Mouse (Mus musculus) heart, embryonic 12.5 days (tissue): ENCODE data around the gene Sobp. TPM values are rescaled to one million over a fixed set of nuclear protein-coding genes. Genes with fewer than 3 reads are reported as not detected.

Experiments used
- ATAC-seq: fragments of 200-750 bp; cut with Nextera tagmentation; 2 replicates; pipeline ENCODE4 v1.8.0; 2017; ENCODE audit warnings: moderate TSS enrichment, moderate library complexity; ENCODE audit not compliant: insufficient number of reproducible peaks, low FRiP score
- H3K27ac ChIP-seq: fragments of 300-500 bp; sonication (generic); 2 replicates; pipeline ENCODE4 v1.5.1; 2016; ENCODE audit warnings: mild to moderate bottlenecking, moderate library complexity; ENCODE audit not compliant: poor library complexity, severe bottlenecking
- H3K27me3 ChIP-seq: fragments of 300-500 bp; sonication (generic); replicated peaks from 2 replicates; pipeline ENCODE4 v1.6.1; 2016; ENCODE audit warnings: mild to moderate bottlenecking, moderate library complexity
- H3K36me3 ChIP-seq: fragments of 300-500 bp; sonication (generic); 2 replicates; pipeline ENCODE4 v1.6.1; 2016; ENCODE audit warnings: mild to moderate bottlenecking, moderate library complexity
- H3K4me1 ChIP-seq: fragments of 300-500 bp; sonication (generic); replicated peaks from 2 replicates; pipeline ENCODE4 v1.6.1; 2016; ENCODE audit warnings: mild to moderate bottlenecking
- H3K4me2 ChIP-seq: fragments of 300-500 bp; sonication (generic); 2 replicates; pipeline ENCODE4 v1.6.1; 2016; ENCODE audit warnings: mild to moderate bottlenecking, moderate library complexity
- H3K4me3 ChIP-seq: fragments of 300-500 bp; sonication (generic); 2 replicates; pipeline ENCODE4 v1.5.1; 2016; ENCODE audit warnings: mild to moderate bottlenecking
- H3K9ac ChIP-seq: fragments of 300-500 bp; sonication (generic); 2 replicates; pipeline ENCODE4 v1.6.1; 2016; ENCODE audit warnings: mild to moderate bottlenecking, moderate library complexity
- H3K9me3 ChIP-seq: fragments of 300-500 bp; sonication (generic); replicated peaks from 2 replicates; pipeline ENCODE4 v1.6.1; 2016; ENCODE audit warnings: mild to moderate bottlenecking, moderate library complexity
- WGBS: fragments of 180-500 bp; shearing (Covaris S2); methylation state at CpG from one replicate; pipeline ENCODE4 v1.1.7; 2016; 5-methylcytosine and 5-hydroxymethylcytosine counted together
- polyA plus RNA-seq: library from polyadenylated mRNA; unstranded; fragments of >200 nt; fragmentation: Nextera tagmentation; extraction: Ambion mirVana; gene quantifications from 2 replicates; pipeline ENCODE4 v1.2.1, GENCODE M21; 2016

Gene Sobp
- polyA plus RNA-seq, 1 experiment from 2014 or later, result 3.1 TPM

GRCm38 (mm10) chr10:42995484-42995895, 178.8 kb downstream of the Sobp start:
- Histone ChIP-seq H3K9ac (no peak overlapping the region), H3K36me3 (no peaks in the 10 kb centered on the region), H3K4me1 (peaks cover 17% of the 10 kb centered on the region), H3K27ac (no peak overlapping the region), H3K9me3 (no peaks in the 10 kb centered on the region), H3K4me2 (no peak overlapping the region), H3K27me3 (peaks cover 13% of the 10 kb centered on the region; the same call in 1 of the 2 replicates), H3K4me3 (no peak overlapping the region)
- WGBS, result 19% methylated on average over 13 of the region's 13 CpGs
- no peak for ATAC-seq

- H3K4me3 ChIP-seq, result no peak overlapping the region
- peaks cover 17% of the 10 kb centered on the region for H3K4me1 ChIP-seq
- peak overlapping the region; percentile 19; the same call in 1 of the 2 replicates for H3K4me2 ChIP-seq
- H3K27ac ChIP-seq, result no peak overlapping the region
- H3K27me3 ChIP-seq, result peaks cover 13% of the 10 kb centered on the region; the same call in 1 of the 2 replicates
- 33% methylated on average over 13 of the region's 13 CpGs for WGBS
- H3K9ac ChIP-seq, result no peak overlapping the region
- H3K36me3 ChIP-seq, result no peaks in the 10 kb centered on the region
- no peaks in the 10 kb centered on the region for H3K9me3 ChIP-seq
- ATAC-seq, result no peak
These were observed 180.0 kb downstream of the Sobp start for GRCm38 (mm10) chr10:42994331-42994782.

GRCm38 (mm10) chr10:42991018-42991417, 183.3 kb downstream of the Sobp start:
- H3K36me3 ChIP-seq, result no peaks in the 10 kb centered on the region
- H3K9ac ChIP-seq, result no peak overlapping the region
- 73% methylated on average over 9 of the region's 9 CpGs for WGBS
- H3K9me3 ChIP-seq, result no peaks in the 10 kb centered on the region
- H3K4me1 ChIP-seq, result peaks cover 17% of the 10 kb centered on the region
- peaks cover 13% of the 10 kb centered on the region; the same call in 1 of the 2 replicates for H3K27me3 ChIP-seq
- ATAC-seq, result no peak
- no peak overlapping the region for H3K4me3 ChIP-seq
- no peak overlapping the region for H3K4me2 ChIP-seq
- no peak overlapping the region for H3K27ac ChIP-seq

- Histone ChIP-seq H3K9me3 (no peaks in the 10 kb centered on the region), H3K27me3 (peaks cover 13% of the 10 kb centered on the region; the same call in 1 of the 2 replicates), H3K36me3 (no peaks in the 10 kb centered on the region), H3K27ac (no peak overlapping the region), H3K9ac (no peak overlapping the region), H3K4me2 (no peak overlapping the region), H3K4me1 (peaks cover 9% of the 10 kb centered on the region), H3K4me3 (no peak overlapping the region)
- ATAC-seq, result no peak
- 26% methylated on average over 6 of the region's 6 CpGs for WGBS
These were observed 184.4 kb downstream of the Sobp start for GRCm38 (mm10) chr10:42989910-42990309.

GRCm38 (mm10) chr10:42988627-42989026, 185.7 kb downstream of the Sobp start:
- Histone ChIP-seq H3K9me3 (no peaks in the 10 kb centered on the region), H3K27me3 (peaks cover 9% of the 10 kb centered on the region; the same call in 1 of the 2 replicates), H3K4me1 (no peaks in the 10 kb centered on the region), H3K4me3 (no peak overlapping the region), H3K9ac (no peak overlapping the region), H3K27ac (no peak overlapping the region), H3K36me3 (no peaks in the 10 kb centered on the region), H3K4me2 (no peak overlapping the region)
- 52% methylated on average over 15 of the region's 15 CpGs for WGBS
- no peak for ATAC-seq

- no peaks in the 10 kb centered on the region for H3K9me3 ChIP-seq
- ATAC-seq, result peak; percentile 67; the same call in 1 of the 2 replicates
- H3K9ac ChIP-seq, result no peak overlapping the region
- no peak overlapping the region for H3K4me2 ChIP-seq
- H3K36me3 ChIP-seq, result no peaks in the 10 kb centered on the region
- no peak overlapping the region for H3K4me3 ChIP-seq
- H3K27me3 ChIP-seq, result peaks cover 4% of the 10 kb centered on the region; the same call in 1 of the 2 replicates
- no peaks in the 10 kb centered on the region for H3K4me1 ChIP-seq
- WGBS, result 19% methylated on average over 6 of the region's 6 CpGs
- H3K27ac ChIP-seq, result no peak overlapping the region
These were observed 186.7 kb downstream of the Sobp start for GRCm38 (mm10) chr10:42987594-42988052.

GRCm38 (mm10) chr10:42984886-42985285, 189.4 kb downstream of the Sobp start:
- Histone ChIP-seq H3K9me3 (no peaks in the 10 kb centered on the region), H3K36me3 (no peaks in the 10 kb centered on the region), H3K4me2 (no peak overlapping the region), H3K9ac (no peak overlapping the region), H3K4me1 (no peaks in the 10 kb centered on the region), H3K27ac (no peak overlapping the region), H3K4me3 (no peak overlapping the region), H3K27me3 (no peaks in the 10 kb centered on the region; the same call in 1 of the 2 replicates)
- no peak for ATAC-seq
- WGBS, result 57% methylated on average over 4 of the region's 4 CpGs

GRCm38 (mm10) chr10:42980999-42981757, 193.2 kb downstream of the Sobp start:
- no peak for ATAC-seq
- 67% methylated on average over 7 of the region's 7 CpGs for WGBS

GRCm38 (mm10) chr10:42978346-42978745, 196.0 kb downstream of the Sobp start:
- no peak overlapping the region for H3K4me3 ChIP-seq
- WGBS, result 71% methylated on average over 3 of the region's 3 CpGs
- H3K9me3 ChIP-seq, result no peaks in the 10 kb centered on the region
- no peak overlapping the region for H3K4me2 ChIP-seq
- peaks cover 7% of the 10 kb centered on the region; the same call in 1 of the 2 replicates for H3K4me1 ChIP-seq
- no peak overlapping the region for H3K9ac ChIP-seq
- 0 out of 2 replicates have a peak, but pooled peaks cover 8% of the 10 kb centered on the region for H3K27me3 ChIP-seq
- no peaks in the 10 kb centered on the region for H3K36me3 ChIP-seq
- ATAC-seq, result no peak
- no peak overlapping the region for H3K27ac ChIP-seq

More at GRCm38 (mm10) chr10:42980999-42981757, 193.2 kb downstream of the Sobp start:
- no peaks in the 10 kb centered on the region for H3K9me3 ChIP-seq
- no peak overlapping the region for H3K27ac ChIP-seq
- 0 out of 2 replicates have a peak, but pooled peaks cover 8% of the 10 kb centered on the region for H3K27me3 ChIP-seq
- no peak overlapping the region for H3K4me2 ChIP-seq
- H3K36me3 ChIP-seq, result no peaks in the 10 kb centered on the region
- no peak overlapping the region for H3K4me3 ChIP-seq
- no peaks in the 10 kb centered on the region for H3K4me1 ChIP-seq
- H3K9ac ChIP-seq, result no peak overlapping the region

GRCm38 (mm10) chr10:42976577-42976976, 197.8 kb downstream of the Sobp start:
- no peak overlapping the region for H3K27ac ChIP-seq
- 0 out of 2 replicates have a peak, but pooled peaks cover 8% of the 10 kb centered on the region for H3K27me3 ChIP-seq
- H3K9me3 ChIP-seq, result no peaks in the 10 kb centered on the region
- H3K4me3 ChIP-seq, result no peak overlapping the region
- WGBS, result 82% methylated on average over 6 of the region's 6 CpGs
- no peak overlapping the region for H3K9ac ChIP-seq
- ATAC-seq, result no peak
- no peak overlapping the region for H3K4me2 ChIP-seq
- no peaks in the 10 kb centered on the region for H3K36me3 ChIP-seq
- peaks cover 7% of the 10 kb centered on the region; the same call in 1 of the 2 replicates for H3K4me1 ChIP-seq

GRCm38 (mm10) chr10:42973537-42973936, 200.8 kb downstream of the Sobp start:
- Histone ChIP-seq H3K36me3 (no peaks in the 10 kb centered on the region), H3K27me3 (peaks cover 16% of the 10 kb centered on the region; the same call in 1 of the 2 replicates), H3K4me3 (no peak overlapping the region), H3K27ac (no peak overlapping the region), H3K9me3 (no peaks in the 10 kb centered on the region), H3K9ac (no peak overlapping the region), H3K4me2 (no peak overlapping the region), H3K4me1 (peaks cover 7% of the 10 kb centered on the region; the same call in 1 of the 2 replicates)
- no peak for ATAC-seq
- 60% methylated on average over 4 of the region's 4 CpGs for WGBS
